Mouse (Mus musculus): ENCODE measurements around the gene Rab30.
"Not testable (repeated sequence)": the region's sequence is repeated elsewhere in the genome, so short reads cannot be mapped to it uniquely, and the experiment has no call there.

Gene Rab30

DNA sequence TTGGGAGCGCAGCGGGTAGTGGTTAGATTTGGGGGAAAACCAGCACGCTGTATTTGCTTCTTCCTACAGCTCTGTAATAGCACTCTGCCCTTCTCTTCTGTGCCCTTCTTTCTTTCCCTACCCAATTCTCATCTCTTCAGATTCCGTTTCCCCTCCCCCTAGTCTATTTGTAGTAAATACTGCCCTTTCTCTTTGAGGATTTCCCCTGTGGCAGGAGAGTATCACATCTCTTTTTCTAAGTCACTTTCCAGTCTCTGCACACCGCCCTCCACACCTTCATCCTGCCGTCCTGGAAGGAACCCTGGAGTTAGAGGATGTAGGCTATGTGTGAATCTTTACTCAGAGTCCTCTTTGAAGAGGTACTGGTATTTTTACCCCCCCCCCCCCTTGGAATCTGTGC is 1.9 kb downstream of the Rab30 start:
- no peak for DNase-seq (ENCODE audit: extremely low read depth, low read depth, low spot score)

GRCm38 (mm10) chr7:92750395-92750794 is 9.0 kb downstream of the Rab30 start:
- no peak for DNase-seq (ENCODE audit: extremely low read depth, low read depth, low spot score)

- DNase-seq (ENCODE audit: extremely low read depth, low read depth, low spot score) = no peak
Observed at GRCm38 (mm10) chr7:92758067-92758466, 16.7 kb downstream of the Rab30 start.

DNA sequence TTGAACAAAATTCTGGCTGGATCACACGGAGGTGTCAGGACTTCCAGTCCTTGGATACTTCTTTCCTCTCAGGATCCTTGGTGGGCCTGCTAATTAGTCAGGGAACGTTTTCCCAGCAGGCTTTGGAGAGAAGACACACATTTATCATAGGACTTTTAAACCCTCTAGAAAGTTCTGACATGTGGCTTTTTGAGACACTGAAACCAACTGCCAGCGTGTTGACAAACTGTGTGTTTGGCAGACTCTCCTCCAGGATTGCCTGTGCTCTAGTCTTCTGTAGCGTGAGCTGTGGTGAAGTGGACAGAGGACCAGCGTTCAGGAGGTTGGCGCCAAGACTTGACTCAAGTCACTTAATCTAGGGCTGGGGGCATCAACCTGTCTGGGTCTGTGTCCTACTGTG is 19.2 kb downstream of the Rab30 start:
- DNase-seq (ENCODE audit: extremely low read depth, low read depth, low spot score) = no peak

- no peak for DNase-seq (ENCODE audit: extremely low read depth, low read depth, low spot score)
Observed at GRCm38 (mm10) chr7:92761161-92761560, 19.8 kb downstream of the Rab30 start.

DNA sequence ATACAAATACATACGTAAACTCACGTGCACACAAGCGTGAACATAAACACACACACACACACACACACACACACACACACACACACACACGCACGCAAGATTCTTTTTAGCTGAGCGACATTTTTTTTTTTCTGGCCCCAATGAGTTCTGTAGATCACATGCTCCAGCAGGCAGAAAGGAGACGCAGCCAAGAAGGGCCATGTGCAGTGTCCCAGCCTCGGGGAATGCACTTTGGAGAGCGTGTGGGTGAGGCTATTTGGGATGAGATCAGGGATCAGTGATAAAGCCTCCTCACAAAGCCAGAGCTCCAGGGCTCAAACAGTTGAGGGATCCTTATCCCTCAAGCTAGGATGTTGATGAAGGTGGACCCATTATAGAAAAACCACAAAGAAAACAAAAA is 24.0 kb downstream of the Rab30 start:
- DNase-seq (ENCODE audit: extremely low read depth, low read depth, low spot score) = no peak

- no peak for DNase-seq (ENCODE audit: extremely low read depth, low read depth, low spot score)
Observed at GRCm38 (mm10) chr7:92766096-92767090, 25.0 kb downstream of the Rab30 start.

DNA sequence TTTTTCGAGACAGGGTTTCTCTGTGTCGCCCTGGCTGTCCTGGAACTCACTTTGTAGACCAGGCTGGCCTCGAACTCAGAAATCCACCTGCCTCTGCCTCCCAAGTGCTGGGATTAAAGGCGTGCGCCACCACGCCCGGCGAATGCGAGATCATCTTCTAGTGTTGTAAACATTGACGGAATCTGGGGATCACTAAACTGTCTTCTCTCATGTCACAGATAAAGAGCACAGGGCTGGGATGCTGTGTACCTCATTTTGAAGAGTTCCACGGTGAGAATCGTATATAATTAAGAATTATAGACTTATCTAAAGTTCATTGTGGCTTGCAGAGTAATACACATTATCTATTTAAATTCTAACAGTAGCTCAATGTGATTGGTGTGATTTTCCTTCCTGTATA is 26.7 kb downstream of the Rab30 start:
- DNase-seq (ENCODE audit: extremely low read depth, low read depth, low spot score) = not testable (repeated sequence)

GRCm38 (mm10) chr7:92768859-92769258 is 27.5 kb downstream of the Rab30 start:
- no peak for DNase-seq (ENCODE audit: extremely low read depth, low read depth, low spot score)

- no peak for DNase-seq (ENCODE audit: extremely low read depth, low read depth, low spot score)
Observed at GRCm38 (mm10) chr7:92773006-92773405, 31.6 kb downstream of the Rab30 start.

GRCm38 (mm10) chr7:92773596-92773995 is 32.2 kb downstream of the Rab30 start:
- DNase-seq (ENCODE audit: extremely low read depth, low read depth, low spot score) = no peak

GRCm38 (mm10) chr7:92774741-92775140 is 33.3 kb downstream of the Rab30 start:
- DNase-seq (ENCODE audit: extremely low read depth, low read depth, low spot score) = no peak

DNA sequence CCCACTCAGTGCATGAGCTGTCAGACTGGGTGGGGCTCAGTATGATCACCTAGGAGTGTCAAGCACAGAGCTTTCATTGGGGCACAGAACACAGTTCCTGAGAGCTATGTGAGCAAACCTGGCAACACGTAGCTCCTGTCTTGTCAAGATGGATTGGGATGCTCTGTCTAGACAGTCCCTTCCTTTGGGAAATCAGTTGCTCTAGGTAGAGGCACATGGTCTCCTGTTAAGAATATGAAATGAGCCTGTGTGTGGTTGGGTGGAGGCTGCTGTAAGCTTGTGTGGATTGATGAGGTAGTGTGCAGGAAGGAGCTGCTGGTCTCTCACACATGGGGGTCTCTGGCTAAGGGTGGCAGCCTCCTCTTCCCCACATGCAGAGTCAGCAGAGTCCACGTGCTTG is 34.3 kb downstream of the Rab30 start:
- no peak for DNase-seq (ENCODE audit: extremely low read depth, low read depth, low spot score)

DNA sequence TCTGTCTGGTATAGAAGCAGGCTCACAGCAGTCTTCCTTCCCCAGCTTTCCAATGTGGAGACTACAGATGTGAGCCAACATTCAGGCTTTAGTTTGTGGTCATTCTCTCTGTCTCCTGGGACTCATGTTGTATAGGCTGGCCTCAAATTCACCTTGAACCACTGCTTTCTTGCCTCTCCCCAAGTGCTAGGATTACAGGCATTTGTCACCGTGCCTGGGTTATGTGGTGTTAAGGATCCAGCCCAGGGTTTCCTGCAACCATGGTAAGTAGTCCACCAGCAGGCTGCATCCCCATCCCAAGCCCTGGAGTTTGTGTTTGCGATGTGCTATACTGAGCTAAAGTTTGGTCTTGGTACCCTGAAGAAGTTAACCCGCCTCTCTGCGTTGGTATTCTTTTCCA is 35.2 kb downstream of the Rab30 start:
- DNase-seq (ENCODE audit: extremely low read depth, low read depth, low spot score) = no peak

- no peak for DNase-seq (ENCODE audit: extremely low read depth, low read depth, low spot score)
Observed at GRCm38 (mm10) chr7:92777108-92777973, 35.9 kb downstream of the Rab30 start.

GRCm38 (mm10) chr7:92779058-92779457 is 37.7 kb downstream of the Rab30 start:
- no peak for DNase-seq (ENCODE audit: extremely low read depth, low read depth, low spot score)

DNA sequence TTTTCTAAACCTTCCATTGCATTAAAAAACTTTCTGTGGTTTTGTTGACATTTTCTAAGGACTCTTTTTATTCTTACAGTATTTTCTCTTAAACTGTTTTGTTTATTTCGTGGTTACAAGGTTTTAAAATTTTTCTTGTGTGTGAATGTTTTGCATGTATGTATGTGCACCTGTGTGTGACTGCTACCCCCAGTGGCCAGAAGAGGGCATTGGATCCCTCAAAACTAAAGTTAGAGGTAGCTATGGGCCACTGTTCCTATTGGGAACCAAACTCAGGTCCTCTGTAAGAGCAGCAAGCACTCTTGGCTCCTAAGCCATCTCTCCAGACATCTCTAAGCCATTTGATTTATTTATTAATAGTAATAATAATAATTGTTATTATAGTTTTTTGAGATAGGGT is 40.0 kb downstream of the Rab30 start:
- DNase-seq (ENCODE audit: extremely low read depth, low read depth, low spot score) = no peak

DNA sequence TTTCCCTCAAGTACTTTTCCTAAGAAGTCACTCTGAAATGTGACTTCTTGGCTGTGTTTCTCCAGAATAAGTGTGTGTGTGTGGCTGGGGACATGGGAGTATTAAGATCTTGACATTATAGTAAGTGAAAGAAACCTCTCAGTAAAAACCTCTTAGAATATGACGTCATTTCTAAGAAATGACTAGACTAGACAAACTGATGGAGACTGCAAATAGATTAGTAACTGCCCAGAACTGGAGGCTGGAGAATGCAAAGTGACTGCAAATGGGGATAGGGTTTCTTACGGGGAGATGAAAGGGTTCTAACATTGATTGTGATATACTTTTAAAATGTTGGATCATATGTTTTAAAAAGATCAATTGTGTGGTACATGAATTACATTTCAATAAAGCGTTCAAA is 40.5 kb downstream of the Rab30 start:
- DNase-seq (ENCODE audit: extremely low read depth, low read depth, low spot score) = no peak

DNA sequence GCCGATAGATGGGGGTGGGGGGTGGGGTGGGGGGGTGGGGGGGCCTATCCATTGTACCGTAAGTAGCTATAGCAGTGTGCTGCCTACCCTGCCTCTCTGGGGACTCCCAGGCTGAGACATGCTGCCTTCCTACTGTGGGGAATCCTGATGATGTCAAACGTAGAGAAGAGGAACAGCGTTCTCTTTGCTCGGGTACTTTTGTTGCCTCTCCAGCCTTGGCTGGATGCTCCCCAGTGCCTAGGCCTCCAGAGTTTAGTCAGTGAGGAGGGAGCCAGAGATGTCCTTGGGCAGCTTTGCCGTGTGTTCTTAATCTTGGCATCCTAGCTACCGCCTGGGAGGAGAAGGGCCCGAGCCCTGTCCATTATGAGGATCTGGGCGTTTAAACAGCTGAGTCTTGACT is 41.1 kb downstream of the Rab30 start:
- DNase-seq (ENCODE audit: extremely low read depth, low read depth, low spot score) = no peak

GRCm38 (mm10) chr7:92783166-92783806 is 41.9 kb downstream of the Rab30 start:
- DNase-seq (ENCODE audit: extremely low read depth, low read depth, low spot score) = no peak

GRCm38 (mm10) chr7:92783914-92784313 is 42.5 kb downstream of the Rab30 start:
- no peak for DNase-seq (ENCODE audit: extremely low read depth, low read depth, low spot score)
